Mouse (Mus musculus) G1E (cell line): ENCODE results near the gene Dmbx1. TPM values are rescaled to one million over a fixed set of nuclear protein-coding genes. Genes with fewer than 3 reads are reported as not detected.

Source experiments
- ATAC-seq: 2 replicates; pipeline ENCODE4 v1.8.0; 2016; ENCODE audit warnings: mild to moderate bottlenecking; ENCODE audit not compliant: insufficient number of reproducible peaks, poor library complexity, low FRiP score, severe bottlenecking; ENCODE audit errors: extremely low read depth
- DNase-seq: peaks from one replicate; pipeline ENCODE4 v3.0.0; 2012; ENCODE audit warnings: low spot score
- H3K27me3 ChIP-seq: 2 replicates; pipeline ENCODE4 v1.6.1; 2012; ENCODE audit warnings: mild to moderate bottlenecking, low read length, inconsistent platforms; ENCODE audit not compliant: insufficient read depth
- H3K36me3 ChIP-seq: replicated peaks from 2 replicates; pipeline ENCODE3; 2012; ENCODE audit warnings: mild to moderate bottlenecking, inconsistent platforms
- H3K4me1 ChIP-seq: 2 replicates; pipeline ENCODE4 v1.6.1; 2012; ENCODE audit warnings: low read depth, low read length, inconsistent platforms, mixed read lengths; ENCODE audit not compliant: insufficient read depth
- H3K4me3 ChIP-seq: 2 replicates; pipeline ENCODE4 v1.5.1; 2012; ENCODE audit warnings: low read depth, mild to moderate bottlenecking, inconsistent platforms, low read length, moderate library complexity, mixed read lengths
- H3K9me3 ChIP-seq: replicated peaks from 2 replicates; pipeline ENCODE4 v1.6.1; 2012; ENCODE audit warnings: inconsistent platforms
- CTCF ChIP-seq: IDR thresholded peaks from 2 replicates; pipeline ENCODE4 v1.5.1; 2012; ENCODE audit warnings: low read depth, low read length, inconsistent platforms, mixed read lengths
- GATA1 ChIP-seq: IDR thresholded peaks from 2 replicates; pipeline ENCODE4 v1.6.1; 2012; ENCODE audit warnings: borderline replicate concordance, low read length, inconsistent platforms, mixed read lengths
- GATA2 ChIP-seq: IDR thresholded peaks from 2 replicates; pipeline ENCODE4 v1.6.1; 2012; ENCODE audit warnings: low read depth, low read length, inconsistent platforms, borderline replicate concordance
- POLR2AphosphoS5 ChIP-seq: IDR thresholded peaks from 2 replicates; pipeline ENCODE4 v1.6.1; 2012; ENCODE audit warnings: low read depth, low read length, inconsistent platforms; ENCODE audit not compliant: insufficient replicate concordance
- TAL1 ChIP-seq: conservative IDR thresholded peaks from 2 replicates; pipeline ENCODE4 v1.6.1; 2012; ENCODE audit warnings: low read depth, low read length, inconsistent platforms, mixed read lengths
- polyA plus RNA-seq: library from polyadenylated mRNA; stranded (reverse); fragments of >175 nt; gene quantifications from 2 replicates; pipeline ENCODE4 v1.2.3, GENCODE M21; 2012
- total RNA-seq, 2 experiments: library from RNA; stranded (forward) in 1 of 2; stranded (reverse) in 1 of 2; fragments of 200-1000 nt in 1 of 2; fragments of >200 nt in 1 of 2; fragmentation: Nextera tagmentation in 1 of 2; gene quantifications; 2 replicates each; pipeline ENCODE4 v1.2.3; 2014 to 2017

The Dmbx1 gene
- total and polyA plus RNA-seq, 3 experiments = 0.11 TPM; not detected in 2

- Histone ChIP-seq H3K4me3 (no peak overlapping the region), H3K4me1 (peaks cover 10% of the 10 kb centered on the region), H3K27me3 (peaks cover 34% of the 10 kb centered on the region), H3K9me3 (no peaks in the 10 kb centered on the region), H3K36me3 (no peaks in the 10 kb centered on the region)
- TF ChIP-seq TAL1 (no peak), POLR2AphosphoS5 (no peak), GATA2 (no peak), CTCF (no peak), GATA1 (no peak)
- DNase-seq (peak; percentile 21), ATAC-seq (no peak)
Observed at GRCm38 (mm10) chr4:115886875-115887274, 52.9 kb downstream of the Dmbx1 start.

- peaks cover 24% of the 10 kb centered on the region for H3K27me3 ChIP-seq
Observed at GRCm38 (mm10) chr4:115885846-115886245, 53.9 kb downstream of the Dmbx1 start.

GRCm38 (mm10) chr4:115884022-115884421 lies 55.7 kb downstream of the Dmbx1 start, which contains the start of gene Kncn:
Kncn (plus strand) TSS chr4:115884400.
- no peak for TF ChIP-seq POLR2AphosphoS5
- no peak for TF ChIP-seq GATA1
- no peak for TF ChIP-seq TAL1
- no peak for TF ChIP-seq GATA2
- TF ChIP-seq CTCF = no peak
- DNase-seq (no peak), ATAC-seq (no peak)
- Histone ChIP-seq H3K4me3 (no peak within 1 kb of the TSS), H3K9me3 (no peaks in the 10 kb centered on the region), H3K36me3 (peaks cover 8% of the 10 kb centered on the region), H3K27me3 (peaks cover 14% of the 10 kb centered on the region), H3K4me1 (no peaks in the 10 kb centered on the region)

More at GRCm38 (mm10) chr4:115885846-115886245, 53.9 kb downstream of the Dmbx1 start:
- ATAC-seq = no peak
- TF ChIP-seq POLR2AphosphoS5 = no peak
- TF ChIP-seq TAL1 = no peak
- TF ChIP-seq GATA2 = no peak
- TF ChIP-seq CTCF = no peak
- TF ChIP-seq GATA1 = no peak
- no peak for DNase-seq
- Histone ChIP-seq H3K9me3 (no peaks in the 10 kb centered on the region), H3K4me3 (no peak overlapping the region), H3K4me1 (peaks cover 10% of the 10 kb centered on the region), H3K36me3 (no peaks in the 10 kb centered on the region)

GRCm38 (mm10) chr4:115882195-115882594 lies 57.5 kb downstream of the Dmbx1 start:
- H3K9me3 ChIP-seq = no peaks in the 10 kb centered on the region

GRCm38 (mm10) chr4:115881183-115881582 lies 58.5 kb downstream of the Dmbx1 start:
- ATAC-seq (no peak), DNase-seq (no peak)
- Histone ChIP-seq H3K27me3 (peaks cover 11% of the 10 kb centered on the region; the same call in 1 of the 2 replicates), H3K36me3 (peaks cover 35% of the 10 kb centered on the region), H3K9me3 (no peaks in the 10 kb centered on the region), H3K4me3 (no peak overlapping the region), H3K4me1 (no peaks in the 10 kb centered on the region)
- TF ChIP-seq POLR2AphosphoS5 = no peak
- TF ChIP-seq GATA1 = no peak
- no peak for TF ChIP-seq TAL1
- TF ChIP-seq GATA2 = no peak
- no peak for TF ChIP-seq CTCF

More at GRCm38 (mm10) chr4:115882195-115882594, 57.5 kb downstream of the Dmbx1 start:
- Histone ChIP-seq H3K36me3 (peaks cover 25% of the 10 kb centered on the region), H3K4me3 (no peak overlapping the region), H3K27me3 (peaks cover 11% of the 10 kb centered on the region; the same call in 1 of the 2 replicates), H3K4me1 (no peaks in the 10 kb centered on the region)
- DNase-seq = no peak
- ATAC-seq = no peak
- no peak for TF ChIP-seq GATA1
- TF ChIP-seq CTCF = no peak

GRCm38 (mm10) chr4:115878828-115879227 lies 60.9 kb downstream of the Dmbx1 start:
- DNase-seq = no peak
- peaks cover 2% of the 10 kb centered on the region; the same call in 1 of the 2 replicates for H3K27me3 ChIP-seq
- TF ChIP-seq GATA2 (no peak), CTCF (no peak), POLR2AphosphoS5 (no peak), GATA1 (no peak), TAL1 (no peak)
- ATAC-seq = no peak
- H3K9me3 ChIP-seq = no peaks in the 10 kb centered on the region
- H3K4me1 ChIP-seq = no peaks in the 10 kb centered on the region
- no peak overlapping the region for H3K4me3 ChIP-seq
- H3K36me3 ChIP-seq = peaks cover 59% of the 10 kb centered on the region
